Comparison of ENCODE assay signal across 13 mouse cellular contexts in the genomic region with DNA sequence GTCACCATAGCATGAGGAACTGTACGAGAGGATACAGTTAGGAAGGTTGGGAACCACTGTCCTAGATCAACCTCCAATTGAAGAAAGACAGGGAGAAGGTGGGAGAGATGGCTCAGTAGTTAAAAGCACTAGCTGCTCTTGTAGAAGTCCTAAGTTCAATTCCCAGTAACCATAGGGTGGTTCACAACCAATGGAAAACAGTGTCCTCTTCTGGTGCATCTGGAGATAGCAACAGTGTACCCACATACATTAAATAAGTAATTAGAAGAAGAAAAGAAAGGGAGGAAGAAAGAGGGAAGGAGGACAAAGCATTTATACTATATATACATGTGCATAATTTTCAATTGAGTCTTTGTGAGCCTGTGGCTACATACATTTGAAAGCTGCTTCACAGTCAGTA. TPM values are rescaled to one million over a fixed set of nuclear protein-coding genes. Genes with fewer than 3 reads are reported as not detected.
DNase-seq lines count a peak whose midpoint lies in the region; ATAC-seq and TF ChIP-seq lines count a peak whose summit lies in the region.
"Had no signal": no experiment of that assay in that cellular context is flagged by ENCODE, and none has a peak within 500 bp of the region (broad histone marks: within the 10 kb centered on the region; RNA-seq: fewer than 3 reads in every experiment).

No protein-coding gene starts in this region.

- H3K4me2 ChIP-seq in heart, embryonic 12.5 days: no peak overlapping the region
- no peak overlapping the region for H3K4me2 ChIP-seq in lung, postnatal 0 days (replicated peaks; ENCODE audit: low read depth, low read length)
- H3K4me2 ChIP-seq in forebrain, embryonic 15.5 days (replicated peaks): no peak overlapping the region

- H3K36me3 ChIP-seq in heart, embryonic 12.5 days: no peaks in the 10 kb centered on the region
- no peaks in the 10 kb centered on the region for H3K36me3 ChIP-seq in lung, postnatal 0 days (ENCODE audit: insufficient read depth, low read length)
- no peaks in the 10 kb centered on the region for H3K36me3 ChIP-seq in limb, embryonic 10.5 days
- peaks cover 30% of the 10 kb centered on the region for H3K36me3 ChIP-seq in forebrain, embryonic 15.5 days
- H3K36me3 ChIP-seq: hindbrain, embryonic 10.5 days had no signal

- peaks cover 11% of the 10 kb centered on the region; the same call in 1 of the 2 replicates for H3K27me3 ChIP-seq in heart, embryonic 12.5 days (replicated peaks)
- no peaks in the 10 kb centered on the region for H3K27me3 ChIP-seq in lung, postnatal 0 days (replicated peaks; ENCODE audit: insufficient read depth, low read length)
- H3K27me3 ChIP-seq in limb, embryonic 10.5 days (ENCODE audit: low read depth, poor library complexity, severe bottlenecking): no peaks in the 10 kb centered on the region
- no peaks in the 10 kb centered on the region for H3K27me3 ChIP-seq in forebrain, embryonic 15.5 days

- no peak for TF ChIP-seq POLR2A in lung, adult 2 months (IDR thresholded peaks at IDR 0.05; ENCODE audit: borderline replicate concordance, extremely low read depth, low read depth, low read length)

- H3K9me3 ChIP-seq in heart, embryonic 12.5 days (replicated peaks): no peaks in the 10 kb centered on the region
- H3K9me3 ChIP-seq in lung, postnatal 0 days (ENCODE audit: low read length): no peaks in the 10 kb centered on the region
- no peaks in the 10 kb centered on the region for H3K9me3 ChIP-seq in limb, embryonic 10.5 days (replicated peaks)
- no peaks in the 10 kb centered on the region for H3K9me3 ChIP-seq in forebrain, embryonic 15.5 days
- H3K9me3 ChIP-seq: hindbrain, embryonic 10.5 days had no signal

- no peak for TF ChIP-seq EP300 in lung, postnatal 0 days (IDR thresholded peaks at IDR 0.05)

- intact Hi-C loops in heart, postnatal 10 days (cut with DNase I): loop anchor here (1.0 to 5.0 kb wide), 2 partner anchors 89 to 262 kb away; no protein-coding TSS in a partner anchor

- DNase-seq in heart, postnatal 10 days: peak; percentile 11 to 25
- peak; percentile 43 for DNase-seq in lung, postnatal 0 days (ENCODE audit: low spot score)
- no peak for DNase-seq in lung, adult 2 months
- peak; percentile 54 for DNase-seq in adipocyte (ENCODE audit: low spot score)
- peak; percentile 41 for DNase-seq in retina, embryonic 14.5 days (ENCODE audit: low spot score)
- DNase-seq in limb, embryonic 10.5 days (ENCODE audit: low spot score): no peak
- DNase-seq: gastrocnemius, postnatal 10 days; thymus, postnatal 14 days had no signal

- TF ChIP-seq CTCF in lung, postnatal 0 days (IDR thresholded peaks at IDR 0.05): peak; percentile 76
- TF ChIP-seq CTCF in lung, adult 2 months (IDR thresholded peaks at IDR 0.05; ENCODE audit: insufficient read depth, low read length): no peak

- 76% methylated on average over 1 of the region's 1 CpGs for WGBS in heart, embryonic 12.5 days
- WGBS in lung, postnatal 0 days: 69% methylated on average over 1 of the region's 1 CpGs
- 64% methylated on average over 1 of the region's 1 CpGs for WGBS in lung, adult 2 months
- 79% methylated on average over 1 of the region's 1 CpGs for WGBS in limb, embryonic 10.5 days
- WGBS in forebrain, embryonic 15.5 days: 80% methylated on average over 1 of the region's 1 CpGs

- H3K27ac ChIP-seq in heart, embryonic 12.5 days (ENCODE audit: poor library complexity, severe bottlenecking): no peak overlapping the region
- no peak overlapping the region for H3K27ac ChIP-seq in lung, postnatal 0 days (ENCODE audit: low read length)
- no peak overlapping the region for H3K27ac ChIP-seq in limb, embryonic 10.5 days
- H3K27ac ChIP-seq in forebrain, embryonic 15.5 days (replicated peaks): no peak overlapping the region
- H3K27ac ChIP-seq: hindbrain, embryonic 10.5 days had no signal

- no peak for ATAC-seq in heart, embryonic 12.5 days (ENCODE audit: insufficient number of reproducible peaks, low FRiP score)
- no peak for ATAC-seq in lung, postnatal 0 days
- no peak for ATAC-seq in forebrain, embryonic 15.5 days (replicated peaks)

- no peak overlapping the region for H3K9ac ChIP-seq in heart, embryonic 12.5 days
- H3K9ac ChIP-seq in lung, postnatal 0 days (replicated peaks; ENCODE audit: low read depth): no peak overlapping the region
- H3K9ac ChIP-seq in forebrain, embryonic 15.5 days (replicated peaks): no peak overlapping the region

- no peak overlapping the region for H3K4me3 ChIP-seq in heart, embryonic 12.5 days
- no peak overlapping the region for H3K4me3 ChIP-seq in lung, postnatal 0 days (ENCODE audit: low read depth, low read length)
- no peak overlapping the region for H3K4me3 ChIP-seq in lung, adult 2 months (replicated peaks; ENCODE audit: extremely low read depth, low read depth, low read length)
- H3K4me3 ChIP-seq in limb, embryonic 10.5 days: no peak overlapping the region
- H3K4me3 ChIP-seq in forebrain, embryonic 15.5 days: no peak overlapping the region
- H3K4me3 ChIP-seq: hindbrain, embryonic 10.5 days had no signal

- peaks cover 18% of the 10 kb centered on the region for H3K4me1 ChIP-seq in heart, embryonic 12.5 days (replicated peaks)
- no peaks in the 10 kb centered on the region for H3K4me1 ChIP-seq in lung, postnatal 0 days (ENCODE audit: insufficient read depth, low read depth, low read length)
- no peaks in the 10 kb centered on the region for H3K4me1 ChIP-seq in lung, adult 2 months (ENCODE audit: control insufficient read depth, insufficient read depth, low read length)
- peaks cover 22% of the 10 kb centered on the region for H3K4me1 ChIP-seq in limb, embryonic 10.5 days
- no peaks in the 10 kb centered on the region for H3K4me1 ChIP-seq in forebrain, embryonic 15.5 days

RNA-seq across cellular contexts. Expression of gene Usp30, which starts 20.1 kb away (rescaled TPM):
- total RNA-seq in heart, postnatal 10 days (2021): 10 to 100 TPM; 15.4 to 17.7 TPM
- polyA plus RNA-seq in heart, embryonic 12.5 days (2016; fragmentation: Nextera tagmentation; extraction: Ambion mirVana): 9.0 and 10.5 TPM in 2 replicates
- 8.3 and 8.7 TPM in 2 replicates for polyA plus RNA-seq in lung, postnatal 0 days (2015; fragmentation: Nextera tagmentation; extraction: Ambion mirVana)
- 17.0 and 19.7 TPM in 2 replicates for polyA plus RNA-seq in lung, adult 2 months (2012; rRNA removed)
- 12.7 and 15.5 TPM in 2 replicates for polyA plus RNA-seq in limb, embryonic 10.5 days (2016; fragmentation: Nextera tagmentation; extraction: Ambion mirVana)
- polyA plus RNA-seq in forebrain, embryonic 15.5 days (2015; fragmentation: Nextera tagmentation; extraction: Ambion mirVana): 18.4 and 20.4 TPM in 2 replicates

RNA-seq across cellular contexts. Expression of gene Dao, which starts 41.6 kb away (rescaled TPM):
- total RNA-seq in heart, postnatal 10 days (2021): not detected
- not detected in 2 replicates for polyA plus RNA-seq in heart, embryonic 12.5 days (2016; fragmentation: Nextera tagmentation; extraction: Ambion mirVana)
- not detected in 2 replicates for polyA plus RNA-seq in lung, postnatal 0 days (2015; fragmentation: Nextera tagmentation; extraction: Ambion mirVana)
- 0.05 and 0.17 TPM in 2 replicates for polyA plus RNA-seq in lung, adult 2 months (2012; rRNA removed)
- polyA plus RNA-seq in limb, embryonic 10.5 days (2016; fragmentation: Nextera tagmentation; extraction: Ambion mirVana): not detected in 2 replicates
- not detected in 2 replicates for polyA plus RNA-seq in forebrain, embryonic 15.5 days (2015; fragmentation: Nextera tagmentation; extraction: Ambion mirVana)
- total RNA-seq: gastrocnemius, postnatal 10 days; left cerebral cortex, postnatal 10 days had no signal
- polyA plus RNA-seq: hindbrain, embryonic 10.5 days; neural tube, embryonic 14.5 days had no signal

RNA-seq across cellular contexts. Expression of gene Svop, which starts 46.2 kb away (rescaled TPM):
- total RNA-seq in heart, postnatal 10 days (2021): not detected
- 0.06 and 0.15 TPM in 2 replicates for polyA plus RNA-seq in heart, embryonic 12.5 days (2016; fragmentation: Nextera tagmentation; extraction: Ambion mirVana)
- not detected in 2 replicates for polyA plus RNA-seq in lung, postnatal 0 days (2015; fragmentation: Nextera tagmentation; extraction: Ambion mirVana)
- polyA plus RNA-seq in lung, adult 2 months (2012; rRNA removed): not detected in 2 replicates
- 0.08 TPM in 1 of 2 replicates, not detected in the other for polyA plus RNA-seq in limb, embryonic 10.5 days (2016; fragmentation: Nextera tagmentation; extraction: Ambion mirVana)
- 81.8 and 87.2 TPM in 2 replicates for polyA plus RNA-seq in forebrain, embryonic 15.5 days (2015; fragmentation: Nextera tagmentation; extraction: Ambion mirVana)

RNA-seq across cellular contexts. Expression of gene Ssh1, which starts 51.4 kb away (rescaled TPM):
- 10 to 100 TPM; 18.6 to 20.3 TPM for total RNA-seq in heart, postnatal 10 days (2021)
- polyA plus RNA-seq in heart, embryonic 12.5 days (2016; fragmentation: Nextera tagmentation; extraction: Ambion mirVana): 19.0 and 21.4 TPM in 2 replicates
- polyA plus RNA-seq in lung, postnatal 0 days (2015; fragmentation: Nextera tagmentation; extraction: Ambion mirVana): 13.2 and 14.3 TPM in 2 replicates
- polyA plus RNA-seq in lung, adult 2 months (2012; rRNA removed): 22.1 and 27.3 TPM in 2 replicates
- 13.6 and 16.4 TPM in 2 replicates for polyA plus RNA-seq in limb, embryonic 10.5 days (2016; fragmentation: Nextera tagmentation; extraction: Ambion mirVana)
- 12.8 and 13.8 TPM in 2 replicates for polyA plus RNA-seq in forebrain, embryonic 15.5 days (2015; fragmentation: Nextera tagmentation; extraction: Ambion mirVana)

Comparison
In these comparisons a context has a peak if more than half of its experiments do, and no peak if none do; other contexts are left out.
1. DNase-seq: peak in heart, postnatal 10 days (2 of 2), lung, postnatal 0 days (single experiment), adipocyte (single experiment) and retina, embryonic 14.5 days (single experiment); none in lung, adult 2 months (single experiment) and limb, embryonic 10.5 days (single experiment).
2. RNA of gene Svop, which starts 46.2 kb away (polyA plus RNA-seq): 81.8 to 87.2 TPM in forebrain, embryonic 15.5 days; 0.06 to 0.15 TPM in heart, embryonic 12.5 days, 0.08 TPM in limb, embryonic 10.5 days, not detected in lung, postnatal 0 days and not detected in lung, adult 2 months; every median in the first group is over 10 times any median in the second.